Mouse (Mus musculus) liver, postnatal 0 days (tissue): ENCODE results near the gene Alad.

ENCODE experiments used
- CTCF ChIP-seq: sonication (generic); IDR thresholded peaks from 2 replicates; pipeline ENCODE4 v1.5.1; 2016; ENCODE audit warnings: antibody characterized with exemption, low read depth
- EP300 ChIP-seq: IDR thresholded peaks from 2 replicates; pipeline ENCODE4 v1.6.1; 2016; ENCODE audit warnings: antibody characterized with exemption, low read depth, mild to moderate bottlenecking

GRCm38 (mm10) chr4:62566530-62566929 lies 46.8 kb upstream of the Alad start:
- TF ChIP-seq CTCF: no peak
- TF ChIP-seq EP300: no peak
